Mouse (Mus musculus) urinary bladder, postnatal 14 days (tissue): ENCODE measurements at regions not wholly inside any gene's neighbourhood (a gene's known extent, or its start where the extent isn't known, plus 50 kb on each side); places are given as distances from the start of the nearest gene placed in this dataset.

ENCODE experiments used
- DNase-seq: peaks from one replicate; pipeline ENCODE4 v3.0.0; 2021; ENCODE audit warnings: low spot score

DNA sequence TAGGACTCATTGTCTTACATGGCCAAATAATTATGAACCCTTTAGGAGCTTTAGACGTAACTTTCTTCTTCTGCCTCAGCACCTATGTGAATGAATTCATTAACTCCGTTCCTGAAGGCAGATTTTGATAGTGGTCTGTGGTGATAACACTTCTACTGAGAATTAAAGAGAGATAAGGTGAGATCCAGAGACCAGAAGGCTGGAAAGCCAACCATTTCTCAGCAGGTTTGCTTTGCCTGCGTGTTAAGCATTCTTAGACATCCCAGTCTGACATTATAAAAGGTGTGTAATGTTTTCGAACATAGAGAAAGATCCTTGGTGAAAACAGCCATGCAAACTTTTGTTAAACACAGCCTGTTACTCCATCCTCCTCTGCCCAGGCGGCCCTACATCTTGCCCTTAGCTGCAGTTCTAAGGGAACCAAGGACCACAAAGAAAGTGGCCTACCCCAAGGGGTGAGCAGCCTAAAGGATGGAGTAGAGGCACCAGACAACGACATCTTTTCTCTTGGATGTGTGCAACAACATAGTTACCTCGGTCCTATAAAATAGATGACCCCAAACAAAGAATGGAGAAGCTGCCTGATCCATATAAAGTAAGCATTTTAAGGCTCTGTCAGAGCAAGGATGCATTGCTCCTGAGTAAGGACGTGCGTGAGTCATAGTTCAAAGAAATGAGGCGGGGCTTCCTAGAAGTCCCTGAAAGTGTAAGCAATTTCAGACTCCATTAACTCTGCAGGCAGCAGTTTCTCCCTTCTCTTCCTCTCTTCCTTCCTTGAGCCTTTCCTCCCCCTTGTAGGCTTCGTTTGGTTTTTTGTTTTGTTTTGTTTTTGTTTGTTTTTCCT, 55.1 kb upstream of the Xpr1 start:
- DNase-seq = peak; percentile 20

DNA sequence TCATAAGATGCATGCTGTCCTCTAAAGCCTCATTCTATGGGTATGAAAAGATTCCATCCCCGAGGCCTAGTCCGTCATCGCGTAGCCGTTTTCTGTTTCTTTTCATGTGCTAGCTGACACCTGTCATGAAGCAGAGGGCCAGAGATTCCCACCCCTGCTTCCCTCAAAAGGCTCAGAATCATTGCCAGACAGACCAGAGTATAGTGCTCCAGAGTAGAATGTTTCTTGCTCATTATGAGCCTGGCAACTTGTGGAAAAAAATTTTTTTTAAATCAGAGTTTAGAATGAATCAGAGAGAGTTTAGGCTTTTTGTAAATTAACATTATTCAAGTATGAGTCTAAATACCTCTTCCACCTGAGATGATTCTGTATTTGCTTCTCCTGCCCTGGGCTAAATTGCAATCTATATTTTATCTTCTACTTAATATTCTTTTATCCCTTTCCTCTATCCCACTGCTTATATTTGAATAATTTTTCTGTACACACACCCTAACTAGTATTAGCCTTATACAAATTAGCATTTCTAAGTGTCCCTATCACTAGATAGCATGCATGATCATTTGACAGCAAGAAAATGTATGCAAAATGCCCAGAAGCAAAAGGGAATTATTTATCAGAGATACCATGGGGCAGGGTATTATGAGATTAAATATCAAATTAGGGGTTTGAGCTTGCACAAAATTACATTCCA, 55.9 kb upstream of the Xpr1 start:
- DNase-seq = no peak

- no peak for DNase-seq
These were observed 57.8 kb upstream of the Xpr1 start for GRCm38 (mm10) chr1:155474973-155475372.

- no peak for DNase-seq
These were observed 59.0 kb upstream of the Xpr1 start for GRCm38 (mm10) chr1:155476237-155476636.

DNA sequence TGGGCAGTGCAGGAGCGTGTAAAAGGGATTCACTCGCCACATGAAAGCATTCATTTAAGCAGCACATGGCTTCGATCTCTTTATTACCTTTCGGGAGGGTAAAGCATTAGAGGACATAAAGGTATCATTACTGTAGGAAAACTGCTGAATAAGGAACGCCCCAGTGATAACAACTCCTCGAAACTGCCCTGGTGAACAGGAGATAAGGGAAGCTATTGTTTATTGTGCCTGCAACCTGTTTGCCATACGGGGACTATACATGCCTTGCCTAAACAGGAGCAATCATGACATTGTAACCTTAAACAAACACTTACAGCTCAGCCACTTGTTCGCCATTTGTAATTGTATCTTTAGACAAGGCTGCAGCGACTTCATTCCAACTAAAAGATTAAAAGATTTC, 64.9 kb upstream of the Xpr1 start:
- DNase-seq = no peak

- no peak for DNase-seq
These were observed 65.5 kb upstream of the Xpr1 start for GRCm38 (mm10) chr1:155482760-155483159.

GRCm38 (mm10) chr1:155483693-155484092, 66.5 kb upstream of the Xpr1 start:
- no peak for DNase-seq

DNA sequence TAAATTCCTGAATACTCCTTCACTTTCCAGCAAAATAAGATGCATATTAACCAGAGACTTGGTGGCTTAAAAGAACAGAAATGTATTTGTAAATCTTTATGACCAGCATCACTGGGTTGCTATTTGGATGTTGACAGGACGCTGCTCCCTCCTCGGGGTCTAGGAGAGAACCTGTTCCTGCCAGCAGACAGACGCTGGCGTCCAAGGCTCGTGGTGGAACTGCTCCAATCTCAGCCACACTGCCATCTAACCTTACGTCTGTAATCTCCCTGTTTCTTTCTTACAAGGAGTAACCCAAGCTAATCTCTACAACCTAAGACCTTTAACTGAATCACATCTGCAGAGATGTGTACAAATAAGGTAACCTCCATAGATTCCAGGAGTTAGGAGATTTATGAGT, 70.1 kb upstream of the Acbd6 start:
- DNase-seq = no peak

- no peak for DNase-seq
These were observed 68.8 kb upstream of the Acbd6 start for GRCm38 (mm10) chr1:155488966-155489661.

DNA sequence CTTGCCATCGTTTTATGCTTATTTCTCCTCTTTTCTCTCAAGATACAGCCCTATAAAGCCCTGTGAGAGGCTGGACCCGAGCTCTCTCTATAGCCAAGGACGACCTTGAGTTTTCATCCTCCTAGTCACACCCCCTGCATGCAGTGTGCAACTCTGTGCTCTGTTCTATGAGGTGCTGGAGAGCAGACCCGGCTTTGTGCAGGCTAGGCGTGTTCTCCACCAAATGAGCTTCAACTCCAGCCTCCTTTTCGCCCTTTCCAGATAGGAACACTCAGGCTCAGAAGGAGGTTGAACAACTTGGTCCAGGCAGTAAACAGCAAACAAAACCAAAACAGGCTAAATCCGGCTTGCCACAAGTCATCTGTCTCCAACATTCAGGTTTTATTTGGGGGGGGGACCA, 67.8 kb upstream of the Acbd6 start:
- no peak for DNase-seq

DNA sequence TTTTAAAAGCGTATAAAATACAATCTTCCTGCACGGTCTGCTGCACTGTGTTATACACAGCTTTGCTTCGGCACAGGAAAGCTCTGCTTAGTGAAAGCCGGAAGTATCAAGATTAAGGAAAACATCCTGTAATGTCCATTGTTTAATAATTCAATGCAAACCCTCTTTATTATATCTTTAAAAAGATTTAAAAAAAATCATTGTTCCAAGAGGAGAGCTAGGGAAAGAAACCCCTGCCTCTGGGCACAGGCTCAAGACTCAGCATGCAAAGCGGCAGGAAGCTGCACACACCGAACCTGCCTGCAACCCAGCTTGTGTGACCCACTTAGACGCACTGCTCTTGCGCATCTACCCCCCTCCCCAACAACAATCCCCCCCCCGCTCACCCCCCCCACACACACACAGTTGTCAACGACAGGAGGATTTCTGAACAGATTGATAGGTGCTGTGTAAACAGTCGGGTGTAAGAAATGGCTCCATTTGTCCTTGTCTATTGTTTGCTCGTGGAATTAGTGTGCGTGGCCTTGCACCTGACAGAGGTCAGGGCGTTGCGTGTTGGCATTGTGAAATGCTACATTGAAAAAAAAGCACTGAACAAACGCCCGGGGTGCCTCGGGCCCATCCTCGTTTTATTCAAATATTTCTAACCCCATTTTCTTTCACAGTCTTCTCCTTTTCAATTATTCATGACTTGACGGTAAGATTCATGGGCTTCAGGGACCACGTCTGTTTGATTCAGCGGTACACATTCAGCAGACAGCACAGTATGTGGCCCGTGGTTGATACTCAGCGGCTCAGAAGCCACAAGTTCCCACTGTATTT, 66.5 kb upstream of the Acbd6 start:
- no peak for DNase-seq

- no peak for DNase-seq
These were observed 64.6 kb upstream of the Acbd6 start for GRCm38 (mm10) chr1:155493333-155493732.

GRCm38 (mm10) chr1:155493799-155494198, 64.1 kb upstream of the Acbd6 start:
- DNase-seq = no peak

GRCm38 (mm10) chr1:155494347-155494746, 63.6 kb upstream of the Acbd6 start:
- no peak for DNase-seq

DNA sequence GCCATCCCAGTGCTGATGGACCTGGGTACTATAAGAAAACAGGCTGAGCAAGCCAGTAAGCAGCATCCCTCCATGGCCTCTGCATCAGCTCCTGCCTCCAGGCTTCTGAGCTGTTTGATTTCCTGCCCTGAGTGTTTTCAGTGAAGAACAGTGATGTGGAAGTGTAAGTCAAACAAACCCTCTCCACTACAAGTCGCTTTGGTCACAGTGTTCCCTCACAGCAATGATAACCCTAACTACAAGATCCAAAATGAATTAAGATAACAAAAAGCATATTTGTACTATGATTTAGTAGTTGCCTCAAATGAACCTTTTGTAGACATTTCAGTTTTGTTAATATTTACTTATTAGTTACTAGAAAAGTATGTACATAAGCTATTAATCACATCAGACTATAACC, 58.2 kb upstream of the Acbd6 start:
- no peak for DNase-seq

DNA sequence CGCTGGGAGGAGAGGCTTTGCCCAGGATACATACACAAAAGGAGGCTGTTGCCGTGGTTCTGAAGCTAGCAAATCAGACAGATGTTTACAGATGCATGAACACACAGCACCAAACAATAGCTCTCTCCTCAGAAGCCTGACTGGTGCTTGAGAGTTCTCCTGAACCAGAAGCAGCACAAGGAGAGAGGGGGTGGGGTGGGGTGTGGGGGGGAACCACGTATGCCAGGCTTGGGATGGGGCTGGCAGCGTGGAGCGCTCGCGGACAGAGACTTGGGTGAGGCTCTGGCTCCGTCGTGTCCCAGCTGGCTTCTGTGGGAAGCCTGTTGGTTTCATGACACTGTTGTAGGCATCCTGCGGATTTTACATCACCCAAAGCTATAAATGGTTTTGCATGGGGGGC, 55.1 kb upstream of the Acbd6 start:
- DNase-seq = no peak

DNA sequence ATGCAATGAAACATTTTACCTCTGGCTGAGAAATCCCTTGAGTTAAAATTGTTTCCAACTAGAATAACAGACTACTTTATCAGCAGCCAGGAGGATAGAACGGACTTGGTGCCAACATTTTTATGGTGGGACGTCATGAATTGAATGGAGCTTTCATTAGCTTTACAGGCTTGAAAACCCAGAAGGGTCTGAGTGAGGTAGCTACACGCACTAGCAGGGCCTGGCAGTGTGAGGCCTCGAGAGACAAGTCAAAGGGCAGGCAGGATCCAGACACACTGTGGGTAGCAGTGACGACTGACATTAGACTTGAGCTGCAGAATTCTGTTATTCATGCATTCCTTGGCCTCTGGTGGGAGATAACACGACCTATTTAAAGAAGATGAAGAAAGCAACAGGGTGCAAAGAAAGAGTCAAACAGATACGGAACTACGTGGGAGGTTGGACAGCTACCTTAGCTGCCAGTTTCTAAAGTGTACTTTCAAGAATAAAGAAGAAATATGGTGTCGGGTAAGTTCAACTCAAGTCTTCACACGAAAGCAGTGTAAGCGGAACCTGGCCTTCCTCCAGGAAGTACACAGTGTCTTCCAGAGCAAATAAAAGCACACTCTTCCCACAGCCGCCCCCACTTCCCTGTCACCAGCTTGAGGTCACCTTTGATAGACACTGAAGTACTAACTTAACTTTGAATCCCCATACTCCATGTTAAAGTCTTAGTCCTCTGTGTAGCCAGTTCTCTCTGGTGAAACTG, 53.2 kb upstream of the Acbd6 start:
- DNase-seq = peak; percentile 44

DNA sequence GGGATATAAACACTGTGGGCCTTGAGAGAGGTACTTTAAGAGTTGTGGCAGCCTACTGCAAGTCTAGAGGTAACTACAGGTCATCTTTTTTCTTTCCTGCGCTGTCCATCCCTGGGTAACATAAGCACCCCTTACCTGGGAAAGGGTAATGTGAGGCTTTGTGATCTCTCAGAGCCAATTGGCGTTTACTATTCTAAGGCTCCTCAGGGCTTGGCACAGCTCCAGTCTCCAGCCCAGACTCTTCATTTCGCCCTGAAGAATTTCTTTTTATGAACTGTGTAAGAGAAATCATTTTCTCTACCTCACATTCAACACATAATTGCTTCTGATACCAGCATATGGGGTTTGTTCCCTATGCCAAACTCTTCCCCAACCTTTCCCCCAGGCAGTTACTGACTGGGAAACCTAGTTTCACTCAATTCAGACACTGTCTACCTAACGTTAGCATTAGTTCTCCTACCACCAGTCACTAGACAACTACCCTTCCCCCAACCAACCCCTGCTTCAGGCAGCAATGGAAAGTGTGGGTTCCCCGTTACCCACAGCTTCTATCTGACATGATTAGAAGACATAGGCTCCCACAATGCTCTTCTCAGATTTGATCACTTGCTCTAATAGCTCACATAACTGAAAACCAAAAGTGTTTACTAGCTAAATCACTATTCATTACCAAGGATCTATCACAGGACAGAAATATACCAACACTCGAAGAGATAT, 52.4 kb upstream of the Acbd6 start:
- DNase-seq = no peak
